Mouse (Mus musculus) adrenal gland, postnatal 0 days (tissue): ENCODE measurements around the gene Eif2s3x. TPM values are rescaled to one million over a fixed set of nuclear protein-coding genes. Genes with fewer than 3 reads are reported as not detected.

Source experiments
- polyA plus RNA-seq: library from polyadenylated mRNA; unstranded; fragments of >200 nt; fragmentation: Nextera tagmentation; extraction: Ambion mirVana; gene quantifications from 2 replicates; pipeline ENCODE4 v1.2.1, GENCODE M21; 2015

Eif2s3x gene
- 36.0 and 47.2 TPM in 2 replicates for polyA plus RNA-seq

DNA sequence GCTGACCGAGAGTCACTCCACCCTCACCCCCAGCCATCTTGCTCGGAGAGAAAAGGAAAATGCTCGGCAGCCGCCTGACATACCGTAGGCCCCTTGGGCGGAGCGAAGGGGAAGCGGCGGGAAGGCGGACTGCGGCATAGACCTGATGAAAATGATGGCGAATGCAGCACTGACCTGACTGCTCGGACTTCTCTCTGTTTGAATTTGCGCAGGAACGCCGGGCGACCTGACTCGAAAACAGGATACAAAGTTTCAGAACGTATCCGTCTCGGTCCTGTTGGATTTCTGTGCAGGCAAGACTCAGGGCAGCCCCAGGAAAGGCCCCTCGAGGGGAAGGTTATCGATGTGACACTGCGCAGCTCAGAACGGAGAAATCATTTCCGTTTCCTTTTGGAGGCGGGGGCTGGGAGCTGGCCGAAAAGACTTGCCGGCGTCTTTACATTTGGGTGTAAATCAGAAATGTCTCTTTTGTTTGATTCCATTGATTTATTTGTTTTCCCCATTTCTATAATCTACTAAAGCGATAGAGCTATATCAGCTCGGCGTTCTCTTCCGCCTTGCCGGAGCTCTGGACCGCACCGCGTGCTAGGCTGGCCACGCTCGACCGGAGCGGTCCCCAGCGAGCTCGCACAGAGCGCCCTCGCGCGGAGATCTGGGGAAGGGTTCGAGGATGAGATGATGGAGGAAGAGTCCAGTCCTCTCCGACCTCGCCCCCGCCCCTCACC lies at the start of gene Eif2s3x:
Gene Eif2s3x (minus strand): TSS at position 266 of the 725 bp plus-strand sequence.

GRCm38 (mm10) chrX:94234532-94235189 lies 22.0 kb upstream of the Eif2s3x start, which contains the start of gene Klhl15:
Gene Klhl15 (plus strand): TSS chrX:94234599.

Other genes with a start within 250 kb of the Eif2s3x start
- gene AU015836, start 244.2 kb downstream of the Eif2s3x start, polyA plus RNA-seq = not detected in 2 replicates
- gene Zfx, start 89.2 kb downstream of the Eif2s3x start, polyA plus RNA-seq = 16.5 and 19.2 TPM in 2 replicates
- gene Klhl15, start 21.7 kb upstream of the Eif2s3x start, polyA plus RNA-seq = 8.7 and 9.4 TPM in 2 replicates
- gene Fam90a1b, start 153.9 kb upstream of the Eif2s3x start, polyA plus RNA-seq = not detected in 2 replicates
- 84.9 and 90.5 TPM in 2 replicates for gene Apoo, start 154.3 kb upstream of the Eif2s3x start, polyA plus RNA-seq